Mouse (Mus musculus): ENCODE measurements around the gene Klf13.

Gene Klf13

DNA sequence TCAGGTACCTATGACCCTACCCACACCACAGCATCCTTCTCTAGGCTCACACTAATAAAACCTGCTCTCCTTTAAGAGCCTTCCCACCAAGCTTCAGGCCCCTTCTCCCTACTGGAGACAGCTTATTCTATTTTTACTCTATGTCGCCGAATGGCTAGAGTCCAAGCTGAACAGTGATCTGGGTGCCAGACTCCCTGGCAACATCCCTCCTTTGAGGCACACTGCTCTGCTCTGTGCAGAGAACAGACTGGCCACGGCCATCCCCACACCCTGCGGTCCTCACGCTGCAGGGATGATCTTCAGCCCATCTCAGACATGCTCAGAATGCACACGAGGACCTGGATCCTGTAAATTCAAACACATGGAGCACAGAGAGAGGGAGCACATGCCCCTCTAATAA lies 59.1 kb downstream of the Klf13 start:
- DNase-seq = no peak

- no peak for DNase-seq
Observed at GRCm38 (mm10) chr7:63877610-63878009, 61.1 kb downstream of the Klf13 start.

DNA sequence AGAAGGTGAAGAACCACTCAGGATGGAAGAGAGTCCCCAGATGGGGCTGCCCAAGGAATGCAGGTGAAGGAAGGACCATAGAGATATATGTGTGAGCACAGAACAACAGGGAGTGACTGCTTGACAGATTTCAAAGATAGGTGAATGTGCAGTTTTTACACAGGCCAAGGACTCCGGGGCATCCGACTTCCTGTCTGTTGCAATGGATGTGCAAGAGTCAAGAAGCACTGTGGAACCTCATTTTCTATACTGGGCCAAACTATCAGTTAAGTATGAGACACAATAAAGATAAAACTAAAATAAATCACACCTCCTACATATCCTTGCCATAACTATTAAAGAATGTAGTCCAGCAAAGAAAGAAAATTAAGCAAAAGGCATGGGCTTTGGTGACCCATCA lies 62.1 kb downstream of the Klf13 start:
- DNase-seq = no peak

- no peak for DNase-seq
Observed at GRCm38 (mm10) chr7:63875686-63876085, 63.0 kb downstream of the Klf13 start.

- no peak for DNase-seq
Observed at GRCm38 (mm10) chr7:63873880-63874279, 64.8 kb downstream of the Klf13 start.

- no peak for DNase-seq
Observed at GRCm38 (mm10) chr7:63871698-63872097, 67.0 kb downstream of the Klf13 start.

DNA sequence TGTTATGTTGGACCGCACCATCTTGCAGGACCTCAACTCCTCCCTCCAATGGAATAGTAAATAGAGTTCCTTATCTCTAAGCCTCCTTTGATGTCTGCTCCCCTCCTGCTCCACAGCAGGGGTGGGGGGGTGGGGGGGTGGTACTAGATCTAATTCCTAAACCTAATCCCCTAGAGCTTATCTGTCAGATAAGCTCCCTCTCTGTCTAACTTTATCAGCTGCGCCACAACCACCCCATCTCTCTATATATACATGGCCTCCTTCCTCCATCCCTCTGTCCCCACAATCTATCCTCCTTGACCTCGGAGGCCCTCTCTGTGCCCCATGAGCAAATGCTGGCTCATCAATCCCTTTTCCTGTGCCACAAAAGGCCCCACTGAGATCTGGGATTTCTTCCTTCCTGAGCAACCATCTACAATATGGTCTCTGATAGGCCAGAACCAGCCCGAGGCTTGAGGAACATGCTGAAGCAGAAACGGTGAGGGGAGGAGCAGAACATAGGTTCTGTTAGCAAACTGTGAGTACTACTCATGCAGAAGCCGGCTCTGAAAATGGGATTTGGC lies 70.3 kb downstream of the Klf13 start:
- DNase-seq = no peak

DNA sequence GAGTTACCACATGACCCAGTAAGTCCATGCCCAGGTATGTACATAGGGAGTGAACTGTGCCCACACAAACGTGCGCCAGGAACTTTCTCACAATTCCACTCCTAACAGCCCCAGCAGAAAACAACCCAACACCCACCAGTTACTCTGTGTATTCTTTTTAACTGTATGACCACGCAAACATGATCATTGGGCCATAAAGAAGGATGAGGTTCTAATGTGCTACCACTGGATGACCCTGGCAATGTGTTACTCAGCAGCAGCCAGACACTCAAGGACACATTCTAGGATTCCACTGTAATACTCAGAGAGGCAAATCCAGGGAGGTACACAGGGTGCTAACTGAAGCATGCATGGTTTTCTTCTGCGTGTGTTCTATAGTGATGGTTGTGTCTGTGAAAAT lies 72.8 kb downstream of the Klf13 start:
- no peak for DNase-seq

DNA sequence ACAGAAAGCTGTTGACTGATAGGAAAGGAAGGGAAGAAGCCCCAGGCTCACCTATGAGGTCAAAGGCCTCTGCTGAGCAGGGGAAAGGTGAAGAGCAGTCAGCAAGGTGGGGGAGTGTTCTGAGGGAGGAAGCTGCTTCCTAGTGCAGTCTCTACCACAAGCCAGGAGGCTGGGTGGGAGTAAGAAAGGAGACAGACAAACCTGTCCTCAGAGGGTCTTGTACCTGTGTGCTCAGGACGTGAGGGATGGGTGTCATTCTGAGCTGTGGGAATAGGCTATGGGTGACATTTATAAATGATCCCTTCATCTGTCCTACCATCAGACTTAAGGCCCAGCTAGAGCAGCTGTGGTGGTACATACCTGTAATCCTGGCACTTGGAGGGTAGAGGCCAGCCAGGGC lies 75.7 kb downstream of the Klf13 start:
- DNase-seq = no peak

GRCm38 (mm10) chr7:63861123-63861522 lies 77.6 kb downstream of the Klf13 start:
- DNase-seq = no peak

GRCm38 (mm10) chr7:63858571-63859152 lies 80.1 kb downstream of the Klf13 start:
- DNase-seq = peak; percentile 94

GRCm38 (mm10) chr7:63857771-63858417 lies 80.8 kb downstream of the Klf13 start:
- no peak for DNase-seq

DNA sequence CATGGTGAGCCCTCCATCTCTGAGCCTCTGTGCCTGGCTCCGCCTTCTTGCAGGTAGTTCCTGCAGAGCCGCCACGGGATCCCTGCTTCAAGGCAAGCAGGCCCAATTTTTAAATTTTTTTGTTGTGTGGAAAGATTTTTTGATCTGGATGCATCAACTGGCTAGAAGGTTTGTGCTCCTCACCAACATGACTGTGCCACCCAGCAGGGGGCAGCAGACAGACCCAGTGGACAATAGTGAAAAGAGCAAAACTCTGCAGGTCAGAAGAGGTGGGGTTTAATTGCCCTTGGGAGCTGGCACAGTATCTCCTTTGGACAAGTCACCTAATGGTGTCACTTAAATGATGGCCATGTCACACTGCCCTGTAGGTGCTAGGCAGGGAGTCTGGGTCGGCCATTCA lies 83.4 kb downstream of the Klf13 start:
- DNase-seq = peak; percentile 91

- DNase-seq = peak; percentile 39
Observed at GRCm38 (mm10) chr7:63851841-63852533, 86.7 kb downstream of the Klf13 start.
